Mouse (Mus musculus) spleen, adult 2 months (tissue): ENCODE measurements at regions not wholly inside any gene's neighbourhood (a gene's known extent, or its start where the extent isn't known, plus 50 kb on each side); places are given as distances from the start of the nearest gene placed in this dataset.

Experiments used
- CTCF ChIP-seq: fragments of 200-500 bp; IDR thresholded peaks from 2 replicates; pipeline ENCODE4 v1.5.1; 2011; ENCODE audit warnings: mild to moderate bottlenecking, inconsistent platforms; ENCODE audit not compliant: insufficient read depth, insufficient read length, insufficient replicate concordance; ENCODE audit errors: extremely low read depth
- POLR2A ChIP-seq: fragments of 200-500 bp; IDR thresholded peaks from 2 replicates; pipeline ENCODE4 v1.6.1; 2011; ENCODE audit warnings: low read depth, low read length, inconsistent platforms

DNA sequence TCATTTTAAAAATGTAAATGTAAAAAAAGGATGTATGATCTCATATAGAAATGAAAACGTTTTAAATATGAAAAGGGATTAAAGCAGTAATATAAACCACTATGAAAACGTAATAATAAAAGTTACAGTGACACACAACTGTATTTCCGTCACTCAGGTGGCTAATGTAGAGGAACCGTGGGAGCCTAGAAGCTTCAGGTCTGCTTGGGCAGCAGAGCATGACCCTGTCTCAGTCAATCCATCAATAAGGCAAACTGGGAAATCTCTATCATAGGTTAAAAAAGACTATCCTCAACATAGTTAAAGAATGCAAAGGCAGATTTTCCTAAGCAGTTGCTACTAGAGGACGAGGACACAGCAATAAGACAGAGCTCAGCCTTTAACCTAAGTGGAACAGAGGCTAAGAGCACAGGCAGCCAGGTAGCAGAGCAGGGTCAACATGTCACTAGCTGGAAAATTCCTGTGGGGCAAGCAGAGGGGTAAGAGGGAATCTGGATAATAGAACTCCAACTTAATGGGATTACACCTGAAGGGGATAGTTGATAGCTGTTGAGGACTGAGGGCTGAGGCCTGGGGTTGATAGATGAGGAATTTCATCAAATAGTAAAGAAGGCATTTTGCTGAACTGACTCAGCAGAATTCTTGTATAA, 93.6 kb downstream of the 1190002N15Rik start:
- no peak for TF ChIP-seq POLR2A
- TF ChIP-seq CTCF, result no peak
